Mouse (Mus musculus) heart, postnatal 0 days (tissue): ENCODE results near the gene Nudt22.

Experiments used
- CTCF ChIP-seq: IDR thresholded peaks from 2 replicates; pipeline ENCODE4 v1.5.1; 2016; ENCODE audit warnings: antibody characterized with exemption, control low read depth, low read depth
- EP300 ChIP-seq: IDR thresholded peaks from 2 replicates; pipeline ENCODE4 v1.6.1; 2016; ENCODE audit warnings: antibody characterized with exemption, low read depth

DNA sequence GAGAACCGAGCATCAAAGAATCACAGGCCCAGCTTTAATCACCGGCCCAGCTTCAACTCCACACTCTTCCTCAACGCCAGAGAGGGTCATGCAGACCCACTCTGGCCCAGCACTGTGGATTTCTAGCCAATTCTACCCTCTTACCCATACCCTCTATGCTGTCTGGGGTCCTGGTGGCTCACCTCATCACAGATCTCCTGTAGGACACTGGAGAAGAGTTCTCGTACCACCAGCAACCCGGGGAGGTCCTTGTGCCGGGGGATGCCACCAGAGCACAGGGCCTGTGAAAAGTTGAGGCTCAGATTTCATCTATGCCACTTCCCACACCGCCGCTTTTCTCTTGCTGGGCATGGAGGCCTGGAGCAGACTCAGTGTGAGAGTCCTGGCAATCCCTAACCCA is 1.4 kb downstream of the Nudt22 start:
- TF ChIP-seq CTCF: no peak
- no peak for TF ChIP-seq EP300
